Mouse (Mus musculus) G1E (cell line): ENCODE measurements around the gene Lmo7.

ENCODE experiments used
- CTCF ChIP-seq: IDR thresholded peaks from 2 replicates; pipeline ENCODE4 v1.5.1; 2012; ENCODE audit warnings: low read depth, low read length, inconsistent platforms, mixed read lengths
- GATA1 ChIP-seq: IDR thresholded peaks from 2 replicates; pipeline ENCODE4 v1.6.1; 2012; ENCODE audit warnings: borderline replicate concordance, low read length, inconsistent platforms, mixed read lengths
- POLR2AphosphoS5 ChIP-seq: IDR thresholded peaks from 2 replicates; pipeline ENCODE4 v1.6.1; 2012; ENCODE audit warnings: low read depth, low read length, inconsistent platforms; ENCODE audit not compliant: insufficient replicate concordance
- TAL1 ChIP-seq: conservative IDR thresholded peaks from 2 replicates; pipeline ENCODE4 v1.6.1; 2012; ENCODE audit warnings: low read depth, low read length, inconsistent platforms, mixed read lengths

DNA sequence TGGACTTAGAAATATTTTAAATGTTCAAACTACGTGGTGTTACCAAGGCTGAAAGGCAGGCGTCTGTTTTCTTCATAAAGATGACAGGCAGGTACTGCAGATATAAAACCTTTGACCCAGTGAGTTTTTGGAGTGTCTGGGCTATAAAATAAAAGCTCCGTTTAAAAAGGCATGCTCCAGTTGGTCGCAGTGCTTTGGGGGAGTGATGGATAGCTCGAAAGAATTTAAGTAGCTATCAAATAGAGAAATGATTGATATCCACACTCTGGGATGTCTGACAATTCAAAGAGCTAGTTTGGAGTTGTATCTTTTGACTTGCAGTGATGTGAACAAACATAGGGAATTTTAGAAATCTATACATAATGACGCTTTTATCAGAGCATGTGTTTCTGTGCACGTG is 171.7 kb downstream of the Lmo7 start:
- TF ChIP-seq CTCF (no peak), GATA1 (no peak), POLR2AphosphoS5 (no peak), TAL1 (no peak)
